1 mouse cellular context compared by ENCODE assay signal in the genomic region with DNA sequence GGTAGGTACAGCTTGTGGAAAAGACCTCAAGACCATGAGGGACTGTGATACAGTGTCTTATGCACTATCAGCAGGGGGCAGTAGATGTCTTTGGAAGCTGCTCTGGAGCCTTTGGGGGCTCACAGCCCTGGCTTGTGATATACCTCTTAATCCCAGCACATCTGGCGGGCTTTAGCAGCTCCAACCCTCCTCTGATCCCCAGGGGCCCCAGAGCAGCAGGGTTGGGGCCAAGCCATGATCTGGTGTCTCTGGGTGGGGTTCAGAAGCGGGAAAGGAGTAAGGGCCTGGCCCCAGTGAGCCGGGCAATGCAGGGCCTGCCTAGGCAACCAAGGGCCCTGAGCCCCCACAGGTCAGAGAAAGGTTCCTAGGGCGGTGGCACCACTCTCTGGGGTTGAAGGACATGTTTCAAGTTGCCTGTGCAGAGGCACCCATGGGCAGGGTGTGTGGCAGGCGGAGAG.
TF ChIP-seq lines count a peak whose summit lies in the region.

No protein-coding gene starts in this region.

TF ChIP-seq in MEL, 35 proteins besides CTCF, POLR2A, EP300 and RAD21:
- TF ChIP-seq MYC (IDR thresholded peaks at IDR 0.05; ENCODE audit: low read depth, low read length) (no peak), NELFE (IDR thresholded peaks at IDR 0.05; ENCODE audit: low read depth, low read length) (no peak), KAT2A (conservative IDR thresholded peaks at IDR 0.05; ENCODE audit: low read depth, low read length) (no peak), SMC3 (IDR thresholded peaks at IDR 0.05; ENCODE audit: low read depth, low read length) (peak; percentile 54), NRF1 (IDR thresholded peaks at IDR 0.05; ENCODE audit: insufficient read depth, low read depth, low read length, poor library complexity, severe bottlenecking) (no peak)
